Mouse (Mus musculus): Measurements from ENCODE around the gene Wasf2.

DNA sequence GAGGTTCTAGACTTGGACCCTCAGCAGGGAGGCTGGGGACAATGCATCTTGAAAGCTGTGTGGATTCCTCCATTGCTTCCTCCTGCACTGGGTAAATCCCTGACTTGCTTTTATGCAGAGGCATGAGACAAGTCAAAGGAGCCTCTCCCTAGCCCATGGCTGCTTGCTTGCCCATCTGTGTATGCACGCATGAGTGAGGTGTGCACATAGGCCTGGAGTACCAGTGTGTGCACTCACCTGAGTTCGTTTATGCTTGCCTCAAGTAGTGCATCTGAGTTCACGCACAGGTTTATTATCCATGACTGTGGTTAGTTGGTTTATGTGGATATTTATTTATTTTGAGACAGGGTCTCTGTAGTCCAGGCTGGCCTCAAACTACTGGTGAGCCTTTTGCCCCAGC, 71.9 kb downstream of the Wasf2 start:
- TF ChIP-seq CTCF (IDR thresholded peaks at IDR 0.05; ENCODE audit: low read depth, low read length) = no peak
- no peak for TF ChIP-seq POLR2A (IDR thresholded peaks at IDR 0.05; ENCODE audit: borderline replicate concordance, low read depth, low read length)
